Mouse (Mus musculus) small intestine, adult 2 months (tissue): ENCODE data around the gene Ccdc137.
A peak's percentile ranks its signal among the peaks of the same experiment; 100 is the strongest.

Experiments used
- CTCF ChIP-seq: fragments of 200-500 bp; IDR thresholded peaks from 2 replicates; pipeline ENCODE4 v1.5.1; 2012; ENCODE audit warnings: low read depth, mild to moderate bottlenecking, control low read depth, inconsistent platforms, low read length, moderate library complexity, mixed read lengths; ENCODE audit not compliant: insufficient replicate concordance, insufficient read length; ENCODE audit errors: extremely low read depth
- POLR2A ChIP-seq: fragments of 200-500 bp; IDR thresholded peaks from 2 replicates; pipeline ENCODE4 v1.6.1; 2012; ENCODE audit warnings: low read depth, mild to moderate bottlenecking, control low read depth, inconsistent platforms, low read length, moderate library complexity

GRCm38 (mm10) chr11:120484265-120484981, 26.5 kb downstream of the Ccdc137 start, which contains the start of gene Mrpl12:
- TF ChIP-seq POLR2A (peak; percentile 61), CTCF (0 out of 2 replicates have a peak, but pooled peaks have one; percentile 3)
